Mouse (Mus musculus) gastrocnemius, postnatal 14 days (tissue): Measurements from ENCODE around the gene Sesn1. TPM values are rescaled to one million over a fixed set of nuclear protein-coding genes. Genes with fewer than 3 reads are reported as not detected.
"Not testable (repeated sequence)": the region's sequence is repeated elsewhere in the genome, so short reads cannot be mapped to it uniquely, and the experiment has no call there.

Experiments
- DNase-seq: peaks from one replicate; pipeline ENCODE4 v3.0.0; 2021; ENCODE audit warnings: mixed read lengths
- intact Hi-C: fragments of 180-260 bp; cut with DNase I; formaldehyde crosslinking; loops from one replicate; pipeline ENCODE4 v1.15.1; 2025; ENCODE audit warnings: low total_unique reads
- total RNA-seq, 2 experiments: library from RNA; stranded (reverse); gene quantifications; 2 replicates each; pipeline ENCODE4 v1.2.3; 2021

Sesn1 gene
- total RNA-seq, 2 experiments from 2014 or later = 22.9 to 35.2 TPM

DNA sequence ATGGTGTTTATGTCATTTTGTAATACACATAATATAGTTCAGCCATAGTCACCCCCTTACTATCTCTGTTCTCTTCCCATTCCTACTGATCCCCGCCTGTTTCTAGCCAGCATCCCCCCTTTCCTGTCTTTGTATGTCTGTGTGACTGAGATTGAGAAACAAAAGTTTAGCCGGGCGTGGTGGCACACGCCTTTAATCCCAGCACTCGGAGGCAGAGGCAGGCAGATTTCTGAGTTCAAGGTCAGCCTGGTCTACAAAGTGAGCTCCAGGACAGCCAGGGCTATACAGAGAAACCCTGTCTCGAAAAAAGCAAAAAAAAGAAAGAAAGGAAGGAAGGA, 9.0 kb downstream of the Sesn1 start:
- DNase-seq, intact Hi-C loops: not testable (repeated sequence)

- intact Hi-C loops = no loop called here
- DNase-seq = no peak
Observed at GRCm38 (mm10) chr10:41819307-41819706, 9.6 kb downstream of the Sesn1 start.

- intact Hi-C loops = no loop called here
- DNase-seq = no peak
Observed at GRCm38 (mm10) chr10:41820401-41820800, 10.7 kb downstream of the Sesn1 start.

GRCm38 (mm10) chr10:41821171-41821570, 11.4 kb downstream of the Sesn1 start:
- intact Hi-C loops = no loop called here
- DNase-seq = no peak

GRCm38 (mm10) chr10:41822573-41823281, 13.0 kb downstream of the Sesn1 start:
- no peak for DNase-seq
- intact Hi-C loops = no loop called here

DNA sequence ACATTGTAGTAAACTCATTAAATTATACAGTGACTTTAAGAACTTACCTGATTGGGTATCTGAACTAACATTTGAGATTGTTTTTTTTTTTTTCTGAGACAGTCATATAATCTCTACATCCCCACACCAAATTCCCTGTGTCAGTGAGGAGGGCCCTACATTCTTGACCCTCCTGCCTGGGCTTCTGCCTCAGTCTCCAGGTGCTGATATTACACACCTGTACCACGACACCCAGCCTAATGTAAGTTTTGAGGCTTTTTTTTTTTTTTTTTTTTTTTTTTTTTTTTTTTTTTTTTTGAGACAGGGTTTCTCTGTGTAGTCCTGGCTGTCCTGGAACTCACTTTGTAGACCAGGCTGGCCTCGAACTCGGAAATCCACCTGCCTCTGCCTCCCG, 13.5 kb downstream of the Sesn1 start:
- intact Hi-C loops, DNase-seq: not testable (repeated sequence)

DNA sequence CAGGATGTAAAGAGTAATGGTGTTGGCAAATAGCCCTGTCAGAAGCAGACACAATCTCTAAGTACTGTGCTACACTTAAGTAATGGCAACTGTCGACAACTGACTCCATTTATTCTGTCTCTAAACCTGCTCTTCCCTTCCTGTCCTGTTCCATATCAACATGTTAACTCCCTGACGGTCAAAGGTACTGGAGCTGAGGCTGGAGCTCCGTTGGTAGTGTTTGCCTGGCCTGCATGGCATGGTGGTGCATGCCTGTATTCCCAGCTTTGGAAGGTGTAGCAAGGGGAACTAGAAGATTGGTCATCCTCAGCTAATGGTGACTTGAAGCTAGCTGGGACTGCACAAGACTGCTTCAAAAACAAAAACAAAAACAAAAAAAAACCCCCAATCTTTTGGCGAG, 14.2 kb downstream of the Sesn1 start:
- intact Hi-C loops = no loop called here
- no peak for DNase-seq

GRCm38 (mm10) chr10:41825041-41825440, 15.3 kb downstream of the Sesn1 start:
- DNase-seq = peak; percentile 21
- intact Hi-C loops = loop anchor here (5.0 kb wide), 2 partner anchors 137 to 467 kb away; no protein-coding TSS in a partner anchor

DNA sequence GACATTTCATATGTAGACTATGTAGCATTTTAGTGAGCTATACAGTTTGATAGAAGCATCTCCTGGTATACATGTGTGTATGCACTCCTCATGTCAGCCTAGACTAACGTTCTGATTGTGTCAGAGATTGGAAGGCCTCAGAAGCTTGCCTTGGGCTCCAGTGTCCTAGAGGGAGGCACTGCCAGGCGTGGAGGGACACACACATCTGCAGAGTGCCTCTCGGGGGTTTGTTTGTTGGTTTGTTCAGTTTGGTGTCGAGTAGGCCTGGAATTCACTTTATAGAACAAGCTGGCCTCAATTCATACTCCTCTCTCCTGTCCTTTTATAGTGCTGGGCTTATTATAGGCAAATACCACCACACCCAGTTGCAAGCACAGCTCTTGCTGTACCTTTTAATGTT, 16.3 kb downstream of the Sesn1 start:
- intact Hi-C loops = loop anchor here (5.0 kb wide), 2 partner anchors 136 to 466 kb away; no protein-coding TSS in a partner anchor

GRCm38 (mm10) chr10:41826526-41827116, 16.9 kb downstream of the Sesn1 start:
- intact Hi-C loops = loop anchor here (5.0 kb wide), 2 partner anchors 136 to 466 kb away; no protein-coding TSS in a partner anchor
- DNase-seq = no peak

More for the DNA sequence above, 16.3 kb downstream of the Sesn1 start:
- DNase-seq = no peak

GRCm38 (mm10) chr10:41827784-41828183, 18.0 kb downstream of the Sesn1 start:
- intact Hi-C loops = loop anchor here (5.0 kb wide), 2 partner anchors 135 to 465 kb away; no protein-coding TSS in a partner anchor
- no peak for DNase-seq

- intact Hi-C loops = loop anchor here (5.0 kb wide), 2 partner anchors 133 to 463 kb away; no protein-coding TSS in a partner anchor
- no peak for DNase-seq
Observed at GRCm38 (mm10) chr10:41829191-41829590, 19.5 kb downstream of the Sesn1 start.

GRCm38 (mm10) chr10:41829980-41830379, 20.2 kb downstream of the Sesn1 start:
- intact Hi-C loops = loop anchor here (5.0 kb wide), 3 partner anchors 52 to 462 kb away; no protein-coding TSS in a partner anchor

GRCm38 (mm10) chr10:41830445-41830844, 20.7 kb downstream of the Sesn1 start:
- intact Hi-C loops = loop anchor here (5.0 kb wide), 1 partner anchor 52 kb away; no protein-coding TSS in a partner anchor
- DNase-seq = no peak

More at GRCm38 (mm10) chr10:41829980-41830379, 20.2 kb downstream of the Sesn1 start:
- DNase-seq = no peak

DNA sequence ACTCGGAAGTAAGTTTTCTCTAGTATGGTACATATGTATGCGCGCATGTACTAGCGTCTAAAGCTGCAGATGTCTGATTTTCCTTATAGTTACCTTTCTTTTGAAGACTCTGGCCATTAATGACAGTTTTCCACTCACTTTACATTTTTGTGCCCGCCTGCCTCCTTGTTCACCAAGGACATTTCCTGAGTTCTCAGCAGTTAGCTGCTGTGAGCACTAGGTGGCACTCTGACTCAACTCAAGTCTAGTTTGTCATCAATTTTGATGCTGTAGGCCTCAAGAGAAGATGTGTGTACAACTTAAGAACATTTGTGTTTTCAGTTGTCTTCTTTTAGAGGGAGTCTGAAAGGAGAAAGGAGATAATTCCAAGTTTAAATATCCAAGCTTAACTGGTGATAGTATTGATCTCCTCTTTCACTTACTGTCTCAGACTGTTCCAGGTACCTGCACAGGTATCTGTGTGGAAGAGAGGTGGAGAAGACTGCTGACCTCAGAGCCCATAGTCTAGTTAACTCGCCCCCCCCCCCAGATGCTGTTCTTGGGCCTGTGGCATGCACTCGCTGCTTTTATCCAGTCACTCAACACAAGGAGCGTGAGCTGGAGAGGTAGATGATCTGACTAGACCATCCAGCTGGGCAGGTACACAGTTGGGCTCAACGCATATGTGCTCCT, 21.3 kb downstream of the Sesn1 start:
- intact Hi-C loops = loop anchor here (5.0 kb wide), 1 partner anchor 51 kb away; no protein-coding TSS in a partner anchor
- DNase-seq = peak; percentile 43

DNA sequence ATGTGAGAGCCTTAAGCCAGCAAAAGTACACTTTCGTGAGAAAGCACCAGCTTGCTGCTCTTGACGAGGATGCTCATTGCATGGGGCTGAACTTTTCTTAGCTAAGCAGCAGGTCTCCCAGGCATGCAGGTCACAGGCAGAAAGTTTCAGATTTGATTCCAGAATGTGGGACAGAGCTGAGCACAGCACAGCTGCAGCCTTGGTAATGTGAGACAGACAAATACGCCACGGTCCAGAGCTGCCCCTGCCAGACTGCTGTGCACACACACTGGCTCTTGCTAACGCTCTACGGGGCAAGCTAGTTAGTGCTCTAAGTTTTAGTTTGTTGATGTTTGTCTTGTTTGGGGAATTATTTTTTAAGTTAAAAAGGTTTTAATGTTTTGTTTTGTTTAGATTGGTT, 22.5 kb downstream of the Sesn1 start:
- DNase-seq = peak; percentile 60

GRCm38 (mm10) chr10:41834131-41834530, 24.4 kb downstream of the Sesn1 start:
- no peak for DNase-seq
- intact Hi-C loops = loop anchor here (5.0 kb wide), 1 partner anchor 48 kb away; no protein-coding TSS in a partner anchor

More for the DNA sequence above, 22.5 kb downstream of the Sesn1 start:
- intact Hi-C loops = loop anchor here (5.0 kb wide), 1 partner anchor 50 kb away; no protein-coding TSS in a partner anchor

GRCm38 (mm10) chr10:41838911-41839310, 29.2 kb downstream of the Sesn1 start:
- no peak for DNase-seq
- intact Hi-C loops = no loop called here

GRCm38 (mm10) chr10:41847737-41848136, 38.0 kb downstream of the Sesn1 start:
- intact Hi-C loops = no loop called here

GRCm38 (mm10) chr10:41848721-41849120, 39.0 kb downstream of the Sesn1 start:
- DNase-seq = no peak
- intact Hi-C loops = no loop called here

More at GRCm38 (mm10) chr10:41847737-41848136, 38.0 kb downstream of the Sesn1 start:
- DNase-seq = no peak
